Mouse (Mus musculus) stomach, postnatal 0 days (tissue): ENCODE data around the gene Slc17a3.

Experiments
- CTCF ChIP-seq: IDR thresholded peaks from 2 replicates; pipeline ENCODE4 v1.5.1; 2016; ENCODE audit warnings: antibody characterized with exemption, low read depth, mild to moderate bottlenecking, moderate library complexity
- EP300 ChIP-seq: optimal IDR thresholded peaks from 2 replicates; pipeline ENCODE3; 2016; ENCODE audit warnings: antibody characterized with exemption

DNA sequence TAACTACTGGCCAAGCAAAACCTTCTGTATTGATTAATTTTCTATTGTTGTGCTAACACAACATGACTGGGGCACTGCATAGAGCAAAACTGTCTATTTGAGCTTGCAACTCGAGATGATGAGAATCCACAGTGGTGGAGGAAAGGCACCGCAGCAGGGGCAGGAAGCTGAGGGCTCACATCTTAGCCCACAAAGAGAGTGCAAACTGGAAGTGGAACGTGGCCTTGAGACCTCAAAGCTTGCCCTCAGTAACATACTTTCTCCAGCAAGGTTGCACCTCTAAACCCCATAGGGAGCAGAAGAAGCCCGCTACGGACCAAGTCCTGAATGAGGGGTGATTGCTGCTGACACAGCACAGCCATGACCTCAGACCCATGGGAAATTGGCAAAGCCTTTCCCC lies 70.9 kb downstream of the Slc17a3 start:
- TF ChIP-seq CTCF (no peak), EP300 (no peak)
